ENCODE assay signal across 15 mouse cellular contexts in the genomic region with DNA sequence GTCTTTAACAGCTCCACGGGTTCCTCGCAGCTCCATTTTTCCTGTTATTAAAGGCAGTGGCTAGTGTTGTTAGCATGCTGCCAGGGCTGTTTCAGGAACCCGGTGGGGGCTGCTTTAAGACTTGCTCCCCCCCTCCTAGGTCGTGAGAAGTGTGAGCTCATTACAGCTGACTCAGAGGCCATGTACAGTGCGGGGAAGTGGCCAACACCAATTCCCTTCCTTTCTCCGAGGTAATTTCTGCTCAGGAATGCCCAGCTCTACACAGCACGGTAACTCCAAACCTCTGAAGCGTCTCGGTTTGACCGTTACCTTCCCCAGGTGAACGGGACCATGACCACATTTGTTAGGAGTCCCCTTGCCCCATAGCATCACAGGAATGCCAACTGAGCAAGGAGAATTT. TPM values are rescaled to one million over a fixed set of nuclear protein-coding genes. Genes with fewer than 3 reads are reported as not detected.
DNase-seq lines count a peak whose midpoint lies in the region; ATAC-seq and TF ChIP-seq lines count a peak whose summit lies in the region.
"Had no signal": no experiment of that assay in that cellular context is flagged by ENCODE, and none has a peak within 500 bp of the region (broad histone marks: within the 10 kb centered on the region; RNA-seq: fewer than 3 reads in every experiment).

No protein-coding gene starts in this region.

- TF ChIP-seq POLR2A in kidney, adult 2 months (IDR thresholded peaks at IDR 0.05; ENCODE audit: low read depth, low read length), result no peak

- no peak overlapping the region for H3K4me3 ChIP-seq in hindbrain, embryonic 16.5 days (ENCODE audit: low read length)
- no peak overlapping the region for H3K4me3 ChIP-seq in hindbrain, embryonic 10.5 days
- H3K4me3 ChIP-seq in kidney, adult 2 months (ENCODE audit: insufficient read depth, low read depth, low read length), result no peak overlapping the region
- H3K4me3 ChIP-seq in stomach, embryonic 15.5 days (replicated peaks), result no peak overlapping the region
- no peak overlapping the region for H3K4me3 ChIP-seq in forebrain, embryonic 13.5 days
- H3K4me3 ChIP-seq: liver, embryonic 13.5 days; megakaryocyte, embryonic 14.5 days had no signal

- H3K36me3 ChIP-seq in hindbrain, embryonic 16.5 days (ENCODE audit: control insufficient read depth, insufficient read depth, low read length), result no peaks in the 10 kb centered on the region
- no peaks in the 10 kb centered on the region for H3K36me3 ChIP-seq in hindbrain, embryonic 10.5 days
- no peaks in the 10 kb centered on the region for H3K36me3 ChIP-seq in kidney, adult 2 months (ENCODE audit: control insufficient read depth, insufficient read depth, low read length)
- no peaks in the 10 kb centered on the region for H3K36me3 ChIP-seq in stomach, embryonic 15.5 days
- no peaks in the 10 kb centered on the region for H3K36me3 ChIP-seq in forebrain, embryonic 13.5 days (ENCODE audit: poor library complexity, severe bottlenecking)
- H3K36me3 ChIP-seq: liver, embryonic 13.5 days had no signal

- H3K4me2 ChIP-seq in hindbrain, embryonic 16.5 days (ENCODE audit: low read length), result no peak overlapping the region
- H3K4me2 ChIP-seq in stomach, embryonic 15.5 days, result no peak overlapping the region
- no peak overlapping the region for H3K4me2 ChIP-seq in forebrain, embryonic 13.5 days
- H3K4me2 ChIP-seq: liver, embryonic 13.5 days had no signal

- H3K9ac ChIP-seq in hindbrain, embryonic 16.5 days (ENCODE audit: low read depth, low read length), result no peak overlapping the region
- H3K9ac ChIP-seq in stomach, embryonic 15.5 days, result no peak overlapping the region
- H3K9ac ChIP-seq in forebrain, embryonic 13.5 days, result no peak overlapping the region
- H3K9ac ChIP-seq: liver, embryonic 13.5 days had no signal

- no peaks in the 10 kb centered on the region; the same call in 1 of the 2 replicates for H3K27me3 ChIP-seq in hindbrain, embryonic 16.5 days (replicated peaks; ENCODE audit: control insufficient read depth, insufficient read depth, low read length)
- no peaks in the 10 kb centered on the region for H3K27me3 ChIP-seq in hindbrain, embryonic 10.5 days (ENCODE audit: insufficient read depth, poor library complexity, severe bottlenecking)
- no peaks in the 10 kb centered on the region for H3K27me3 ChIP-seq in kidney, adult 2 months (replicated peaks; ENCODE audit: control insufficient read depth, insufficient read depth, low read length)
- H3K27me3 ChIP-seq in stomach, embryonic 15.5 days (replicated peaks), result no peaks in the 10 kb centered on the region
- no peaks in the 10 kb centered on the region for H3K27me3 ChIP-seq in forebrain, embryonic 13.5 days
- H3K27me3 ChIP-seq: liver, embryonic 13.5 days had no signal

- TF ChIP-seq CTCF in kidney, adult 2 months (conservative IDR thresholded peaks at IDR 0.05; ENCODE audit: insufficient read depth, insufficient read length, low read depth, low read length), result no peak

- H3K4me1 ChIP-seq in hindbrain, embryonic 16.5 days (ENCODE audit: control insufficient read depth, insufficient read depth, low read depth, low read length), result peaks cover 6% of the 10 kb centered on the region; the same call in 1 of the 2 replicates
- H3K4me1 ChIP-seq in hindbrain, embryonic 10.5 days (replicated peaks), result peaks cover 11% of the 10 kb centered on the region
- H3K4me1 ChIP-seq in kidney, adult 2 months (ENCODE audit: control insufficient read depth, insufficient read depth, low read length), result peaks cover 11% of the 10 kb centered on the region; the same call in 1 of the 2 replicates
- H3K4me1 ChIP-seq in stomach, embryonic 15.5 days, result peaks cover 9% of the 10 kb centered on the region; the same call in 1 of the 2 replicates
- H3K4me1 ChIP-seq in forebrain, embryonic 13.5 days, result peaks cover 5% of the 10 kb centered on the region; the same call in 1 of the 2 replicates
- H3K4me1 ChIP-seq: liver, embryonic 13.5 days; megakaryocyte, embryonic 14.5 days had no signal

- WGBS in hindbrain, embryonic 16.5 days, result 66% methylated on average over 11 of the region's 11 CpGs
- WGBS in hindbrain, embryonic 10.5 days, result 87% methylated on average over 11 of the region's 11 CpGs
- 25% methylated on average over 11 of the region's 11 CpGs for WGBS in kidney, adult 2 months
- 63% methylated on average over 11 of the region's 11 CpGs for WGBS in stomach, embryonic 15.5 days
- WGBS in forebrain, embryonic 13.5 days, result 82% methylated on average over 11 of the region's 11 CpGs

- 0 out of 2 replicates have a peak, but pooled peaks have one; percentile 17 for ATAC-seq in hindbrain, embryonic 16.5 days
- ATAC-seq in stomach, embryonic 15.5 days (ENCODE audit: insufficient read depth, low FRiP score, low read depth), result 0 out of 2 replicates have a peak, but pooled peaks have one; percentile 18
- ATAC-seq in forebrain, embryonic 13.5 days, result no peak
- ATAC-seq: hindbrain, postnatal 0 days had no signal

- H3K27ac ChIP-seq in hindbrain, embryonic 16.5 days (ENCODE audit: low read depth, low read length), result no peak overlapping the region
- no peak overlapping the region for H3K27ac ChIP-seq in hindbrain, embryonic 10.5 days
- H3K27ac ChIP-seq in kidney, adult 2 months (ENCODE audit: insufficient read depth, low read depth, low read length), result no peak overlapping the region
- peak overlapping the region; percentile 14; the same call in 1 of the 2 replicates for H3K27ac ChIP-seq in stomach, embryonic 15.5 days
- no peak overlapping the region for H3K27ac ChIP-seq in forebrain, embryonic 13.5 days
- H3K27ac ChIP-seq: hindbrain, postnatal 0 days; liver, embryonic 13.5 days had no signal

- no peak for DNase-seq in hindbrain, embryonic 10.5 days (ENCODE audit: low spot score)
- DNase-seq in kidney, adult 2 months, result peak; percentile 43
- DNase-seq in kidney, postnatal 14 days, result peak; percentile 59
- no peak for DNase-seq in adrenal gland, postnatal 36 days
- no peak for DNase-seq in lung, adult 18-20 months
- DNase-seq: B cell, adult 2 months; cerebellum, postnatal 36 days; gastrocnemius, postnatal 25 days; heart, postnatal 10 days; liver, embryonic 13.5 days had no signal

- no peaks in the 10 kb centered on the region for H3K9me3 ChIP-seq in hindbrain, embryonic 16.5 days (ENCODE audit: control insufficient read depth, low read length)
- no peaks in the 10 kb centered on the region for H3K9me3 ChIP-seq in hindbrain, embryonic 10.5 days
- H3K9me3 ChIP-seq in stomach, embryonic 15.5 days, result no peaks in the 10 kb centered on the region
- H3K9me3 ChIP-seq in forebrain, embryonic 13.5 days (replicated peaks), result no peaks in the 10 kb centered on the region
- H3K9me3 ChIP-seq: liver, embryonic 13.5 days; megakaryocyte, embryonic 14.5 days had no signal

RNA-seq across cellular contexts. Expression of gene Tgfbr2, which starts 46.8 kb away (rescaled TPM):
- 8.4 and 10.5 TPM in 2 replicates for polyA plus RNA-seq in hindbrain, embryonic 16.5 days (2015; fragmentation: Nextera tagmentation; extraction: Ambion mirVana)
- 8.3 and 8.4 TPM in 2 replicates for polyA plus RNA-seq in hindbrain, embryonic 10.5 days (2016; fragmentation: Nextera tagmentation; extraction: Ambion mirVana)
- 45.8 and 46.4 TPM in 2 replicates for polyA plus RNA-seq in kidney, adult 2 months (2012; rRNA removed)
- polyA plus RNA-seq in stomach, embryonic 15.5 days (2015; fragmentation: Nextera tagmentation; extraction: Ambion mirVana), result 30.8 and 32.6 TPM in 2 replicates
- total RNA-seq in adrenal gland, postnatal 36 days (2021), result 10 to 100 TPM; 67.1 to 92.3 TPM
- polyA plus RNA-seq in forebrain, embryonic 13.5 days (2015; fragmentation: Nextera tagmentation; extraction: Ambion mirVana), result 4.2 and 4.4 TPM in 2 replicates

Comparison
In these comparisons a context has a peak if more than half of its experiments do, and no peak if none do; other contexts are left out.
1. DNase-seq: peak in kidney, adult 2 months (single experiment) and kidney, postnatal 14 days (single experiment); none in hindbrain, embryonic 10.5 days (single experiment), adrenal gland, postnatal 36 days (0 of 2) and lung, adult 18-20 months (0 of 2).